Mouse (Mus musculus): Measurements from ENCODE around the gene Mettl22.

The Mettl22 gene

DNA sequence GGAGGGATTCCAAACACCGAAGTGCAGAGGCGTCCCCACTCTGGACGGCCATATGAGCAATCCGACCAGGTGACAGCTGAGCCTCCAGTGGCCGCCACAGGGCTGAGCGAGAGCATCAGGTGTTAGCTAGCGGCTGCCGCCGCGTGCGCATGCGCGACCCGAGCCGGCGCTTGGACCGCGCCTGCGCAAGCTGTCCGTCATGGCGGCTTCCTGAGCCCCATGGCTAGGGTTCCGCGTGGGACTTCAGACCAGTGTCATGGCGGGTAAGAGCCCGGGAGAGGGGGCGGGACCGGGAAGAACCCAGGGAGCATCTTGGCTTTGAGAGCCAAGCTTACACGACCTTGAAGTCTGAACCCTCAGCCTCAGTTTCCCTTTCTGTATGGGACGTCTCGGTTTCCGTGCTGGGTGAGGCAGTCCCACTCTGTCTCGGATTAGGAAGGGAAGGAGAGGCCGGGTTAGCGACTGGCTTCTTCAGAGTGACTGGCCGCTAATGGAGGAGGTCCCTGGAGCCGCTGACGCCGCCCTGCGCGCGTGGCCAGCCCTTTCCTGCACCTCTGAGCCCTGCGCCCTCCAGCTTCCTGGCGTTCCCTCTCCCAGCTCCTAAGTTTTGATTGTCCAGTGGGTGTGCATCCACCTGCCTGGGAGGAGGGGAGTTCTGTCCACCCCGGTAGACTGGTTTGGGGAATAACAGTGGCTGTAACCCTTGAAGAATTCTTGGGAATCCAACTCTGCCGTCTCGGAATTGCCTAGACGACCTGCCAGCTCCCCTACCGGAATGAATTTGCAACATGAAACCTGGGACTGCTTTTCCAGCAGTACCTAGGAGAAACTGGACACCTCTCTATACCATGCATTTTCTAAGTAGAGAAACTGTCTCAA lies at the start of gene Mettl22:
Gene Mettl22, plus strand, starts transcription at position 186 of the 879 bp plus-strand sequence.
- DNase-seq (ENCODE audit: low spot score in 2 of 2) = peak; percentile 90 to 91

GRCm38 (mm10) chr16:8420842-8421241 lies 49.7 kb upstream of the Mettl22 start:
- DNase-seq (ENCODE audit: low spot score in 2 of 2) = no peak

DNA sequence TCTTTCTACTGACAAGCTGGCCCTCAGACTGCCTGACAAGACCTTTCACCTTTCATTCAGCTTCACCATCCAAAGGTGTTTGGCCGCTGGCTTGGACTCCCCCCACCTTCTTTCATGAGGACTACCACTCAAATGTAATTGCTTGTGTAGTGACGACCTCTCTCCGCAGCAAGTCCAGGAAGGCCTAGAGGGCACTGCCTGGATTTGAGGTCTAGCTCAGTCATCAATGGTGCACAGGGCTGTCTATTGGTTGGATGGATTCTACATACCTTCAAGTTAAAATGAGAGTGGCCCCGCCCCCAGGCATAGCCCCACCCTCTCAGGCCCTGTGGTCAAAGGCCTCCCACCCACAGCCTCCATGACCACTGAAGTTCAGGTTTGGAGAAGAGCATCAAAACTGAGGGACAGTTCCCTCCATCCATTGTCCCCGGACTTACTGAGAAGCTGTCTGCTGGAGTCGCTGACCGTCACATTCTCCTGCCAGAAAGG lies 46.9 kb upstream of the Mettl22 start:
- no peak for DNase-seq (ENCODE audit: low spot score in 2 of 2)

DNA sequence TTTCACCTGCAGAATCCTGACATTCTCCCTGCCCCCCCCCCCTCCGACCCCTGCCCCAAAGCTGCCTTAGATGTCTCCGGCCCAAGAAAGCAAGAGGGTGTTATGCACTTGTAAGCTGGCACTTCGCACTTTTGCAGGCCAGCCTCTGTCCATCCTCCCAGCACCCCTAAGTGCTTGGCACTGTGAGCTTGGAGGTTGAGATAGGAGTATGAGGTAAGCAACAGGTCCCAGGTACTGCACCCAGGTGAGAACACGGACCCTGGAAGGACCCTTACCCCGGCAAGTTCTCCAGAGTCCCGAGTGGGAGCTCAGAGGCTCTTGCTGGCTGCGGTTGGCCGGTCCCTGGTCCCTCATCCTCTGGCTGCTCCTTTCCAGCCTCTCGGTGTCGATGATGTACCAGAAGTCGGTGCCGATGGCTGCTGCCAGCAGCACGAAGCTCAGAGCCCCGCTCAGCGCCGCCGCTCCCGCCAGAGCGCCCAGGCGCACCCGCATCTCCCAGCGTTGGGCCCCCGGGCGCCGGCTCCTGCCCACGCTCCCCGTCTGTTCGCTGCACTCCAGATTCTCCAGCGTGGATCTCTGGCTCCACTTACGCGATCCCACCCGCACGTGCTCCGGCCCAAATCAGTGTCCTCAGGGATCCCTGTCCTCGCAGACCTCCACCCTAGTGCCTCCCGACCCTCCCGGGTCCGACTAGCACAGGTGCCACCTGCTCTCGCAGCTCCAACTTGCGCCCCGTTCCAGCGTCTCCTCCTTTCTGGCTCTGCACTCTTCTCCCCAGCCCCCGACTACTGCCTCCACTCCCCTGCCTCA lies 46.2 kb upstream of the Mettl22 start:
- no peak for DNase-seq (ENCODE audit: low spot score in 2 of 2)

- DNase-seq (ENCODE audit: low spot score in 2 of 2) = no peak
Observed at GRCm38 (mm10) chr16:8424971-8425330, 45.6 kb upstream of the Mettl22 start, which contains the start of gene Tmem114. Tmem114 (minus strand) TSS chr16:8425136.

GRCm38 (mm10) chr16:8425736-8426135 lies 44.9 kb upstream of the Mettl22 start:
- no peak for DNase-seq (ENCODE audit: low spot score in 2 of 2)

- no peak for DNase-seq (ENCODE audit: low spot score in 2 of 2)
Observed at GRCm38 (mm10) chr16:8429531-8429930, 41.1 kb upstream of the Mettl22 start.

DNA sequence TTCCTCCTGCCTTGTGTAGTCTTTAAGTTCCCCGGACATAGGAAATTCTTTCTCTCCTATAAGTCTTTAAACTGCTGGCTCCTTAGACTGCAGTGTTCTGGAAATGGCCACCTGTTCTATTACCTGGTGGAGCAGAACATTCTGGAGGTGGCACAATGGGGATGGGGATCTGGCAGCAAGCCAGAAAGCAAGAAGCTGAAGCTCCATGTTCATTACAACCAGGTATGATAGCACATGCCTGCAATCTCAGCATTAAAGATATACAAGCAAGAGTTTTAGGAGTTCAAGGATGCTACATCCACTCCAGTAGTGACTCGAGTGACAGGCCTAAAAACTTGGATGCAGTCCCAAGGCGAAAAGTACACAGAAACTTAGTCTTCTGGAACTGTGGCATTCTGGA lies 38.0 kb upstream of the Mettl22 start:
- DNase-seq (ENCODE audit: low spot score in 2 of 2) = no peak

GRCm38 (mm10) chr16:8444911-8445310 lies 25.7 kb upstream of the Mettl22 start:
- DNase-seq (ENCODE audit: low spot score in 2 of 2) = no peak

DNA sequence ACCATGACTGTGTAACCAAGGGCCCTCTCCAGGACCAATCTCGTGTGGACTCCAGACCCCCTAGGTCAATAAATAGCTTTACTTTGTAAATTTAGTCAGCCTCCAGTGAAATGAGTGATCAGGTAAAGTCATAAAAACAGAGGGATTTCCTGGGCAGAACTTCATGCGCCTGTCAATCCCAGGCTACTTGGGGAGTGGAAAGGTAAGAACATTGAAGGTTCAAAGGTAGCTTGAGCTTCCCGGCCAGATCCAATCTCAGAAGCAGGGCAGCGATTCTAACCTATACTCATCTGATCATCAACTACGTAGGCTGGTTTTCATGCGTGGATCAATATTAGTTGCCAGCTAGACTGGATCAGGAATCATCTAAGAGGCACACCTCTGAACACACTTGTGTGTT lies 24.3 kb upstream of the Mettl22 start:
- no peak for DNase-seq (ENCODE audit: low spot score in 2 of 2)

GRCm38 (mm10) chr16:8453301-8453700 lies 17.3 kb upstream of the Mettl22 start:
- DNase-seq (ENCODE audit: low spot score in 2 of 2) = no peak

DNA sequence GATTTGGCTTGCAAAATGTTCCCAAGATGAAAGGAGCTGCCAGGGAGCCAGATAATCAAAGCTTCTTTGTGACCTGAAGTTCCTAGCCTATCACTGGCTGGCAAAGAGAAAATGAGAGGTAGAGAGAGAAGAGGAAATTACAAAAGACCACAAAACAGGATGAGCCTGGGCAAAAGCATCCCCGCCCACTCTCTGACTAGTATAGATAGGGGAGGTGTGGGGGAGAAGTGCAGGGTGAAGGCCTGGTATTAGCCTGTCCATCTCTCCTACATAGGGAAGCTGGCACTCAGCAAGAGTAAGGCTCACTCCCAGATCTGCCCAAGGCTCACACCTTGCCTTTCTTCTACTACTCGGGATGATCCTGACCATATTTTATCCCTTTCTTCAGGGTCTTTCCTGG lies 15.4 kb upstream of the Mettl22 start:
- DNase-seq (ENCODE audit: low spot score in 2 of 2) = no peak

GRCm38 (mm10) chr16:8458391-8458790 lies 12.2 kb upstream of the Mettl22 start:
- no peak for DNase-seq (ENCODE audit: low spot score in 2 of 2)

- no peak for DNase-seq (ENCODE audit: low spot score in 2 of 2)
Observed at GRCm38 (mm10) chr16:8459098-8459497, 11.5 kb upstream of the Mettl22 start.

DNA sequence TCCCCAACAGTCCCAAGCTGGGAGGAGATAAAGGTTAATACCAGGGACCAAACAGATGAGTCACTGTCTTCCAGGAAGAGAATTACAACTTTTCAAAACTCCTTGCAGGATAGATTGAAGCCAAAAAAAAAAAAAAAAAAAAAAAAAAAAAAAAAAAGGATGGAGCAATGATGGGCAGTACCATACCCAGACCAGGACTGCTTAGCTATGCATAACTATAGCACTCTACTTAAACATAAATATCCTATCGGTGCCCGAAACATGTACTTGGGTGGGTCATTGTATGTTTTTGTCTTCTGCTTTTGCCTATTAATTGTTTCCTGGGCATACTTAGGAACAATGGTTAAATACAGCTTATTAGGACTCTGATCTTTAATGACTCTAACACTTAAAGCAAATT lies 456 bp upstream of the Mettl22 start:
- DNase-seq (ENCODE audit: low spot score in 2 of 2) = no peak

- DNase-seq (ENCODE audit: low spot score in 2 of 2) = no peak
Observed at GRCm38 (mm10) chr16:8487396-8488005, 16.9 kb downstream of the Mettl22 start.

GRCm38 (mm10) chr16:8489340-8489739 lies 18.8 kb downstream of the Mettl22 start:
- DNase-seq (ENCODE audit: low spot score in 2 of 2) = no peak

GRCm38 (mm10) chr16:8491743-8492490 lies 21.3 kb downstream of the Mettl22 start:
- peak in 1 of 2 experiments; percentile 14 for DNase-seq (ENCODE audit: low spot score in 2 of 2)

GRCm38 (mm10) chr16:8494268-8494667 lies 23.7 kb downstream of the Mettl22 start:
- peak; percentile 44 to 63 for DNase-seq (ENCODE audit: low spot score in 2 of 2)

GRCm38 (mm10) chr16:8496967-8497366 lies 26.4 kb downstream of the Mettl22 start:
- DNase-seq (ENCODE audit: low spot score in 2 of 2) = no peak

GRCm38 (mm10) chr16:8504271-8504670 lies 33.7 kb downstream of the Mettl22 start:
- no peak for DNase-seq (ENCODE audit: low spot score in 2 of 2)
